Mouse (Mus musculus) C2C12 (cell line): ENCODE data around the gene Dpyd. TPM values are rescaled to one million over a fixed set of nuclear protein-coding genes. Genes with fewer than 3 reads are reported as not detected.

Experiments used
- H3K27me3 ChIP-seq: one replicate; pipeline ENCODE4 v1.6.1; 2011; ENCODE audit not compliant: control insufficient read depth, insufficient read depth, insufficient read length
- H3K36me3 ChIP-seq: one replicate; pipeline ENCODE4 v1.6.1; 2011; ENCODE audit not compliant: control insufficient read depth, insufficient read depth
- H3K4me3 ChIP-seq: one replicate; pipeline ENCODE4 v1.5.1; 2011; ENCODE audit warnings: mild to moderate bottlenecking, control low read depth; ENCODE audit not compliant: poor library complexity, insufficient read depth, severe bottlenecking
- H3K79me2 ChIP-seq: one replicate; pipeline ENCODE4 v1.6.1; 2011; ENCODE audit not compliant: control insufficient read depth, insufficient read depth
- H3K79me3 ChIP-seq: one replicate; pipeline ENCODE4 v1.6.1; 2011; ENCODE audit warnings: low read depth, control low read depth
- H3ac ChIP-seq: one replicate; pipeline ENCODE3; 2011; ENCODE audit warnings: low read depth; ENCODE audit not compliant: control insufficient read depth, insufficient read length
- CEBPB ChIP-seq: IDR thresholded peaks from one replicate; pipeline ENCODE4 v1.6.1; 2011; ENCODE audit warnings: low read depth, mild to moderate bottlenecking, control low read depth, moderate library complexity
- CTCF ChIP-seq: IDR thresholded peaks from one replicate; pipeline ENCODE4 v1.5.1; 2011; ENCODE audit not compliant: control insufficient read depth, insufficient read depth, insufficient read length
- FOSL1 ChIP-seq: IDR thresholded peaks from one replicate; pipeline ENCODE4 v1.8.0; 2011; ENCODE audit warnings: mild to moderate bottlenecking, low read length; ENCODE audit not compliant: poor library complexity, insufficient read depth, severe bottlenecking
- MAX ChIP-seq: IDR thresholded peaks from one replicate; pipeline ENCODE4 v1.6.1; 2011; ENCODE audit warnings: mild to moderate bottlenecking, control low read depth
- MYOD1 ChIP-seq: IDR thresholded peaks from one replicate; pipeline ENCODE4 v1.6.1; 2011; ENCODE audit warnings: low read depth; ENCODE audit not compliant: control insufficient read depth, insufficient read length
- MYOG ChIP-seq: IDR thresholded peaks from one replicate; pipeline ENCODE4 v1.6.1; 2011; ENCODE audit not compliant: control insufficient read depth, insufficient read length; ENCODE audit errors: extremely low read depth
- USF1 ChIP-seq: IDR thresholded peaks from one replicate; pipeline ENCODE4 v1.6.1; 2011; ENCODE audit warnings: low read depth, mild to moderate bottlenecking, control low read depth, moderate library complexity
- polyA plus RNA-seq: library from polyadenylated mRNA; unstranded; fragments of >200 nt; fragmentation: generic; extraction: Trizol; gene quantifications from one replicate; pipeline ENCODE4 v1.2.1, GENCODE M21; 2012; ENCODE audit warnings: missing spikeins

The Dpyd gene
- polyA plus RNA-seq, 1 experiment: 0.60 TPM

DNA sequence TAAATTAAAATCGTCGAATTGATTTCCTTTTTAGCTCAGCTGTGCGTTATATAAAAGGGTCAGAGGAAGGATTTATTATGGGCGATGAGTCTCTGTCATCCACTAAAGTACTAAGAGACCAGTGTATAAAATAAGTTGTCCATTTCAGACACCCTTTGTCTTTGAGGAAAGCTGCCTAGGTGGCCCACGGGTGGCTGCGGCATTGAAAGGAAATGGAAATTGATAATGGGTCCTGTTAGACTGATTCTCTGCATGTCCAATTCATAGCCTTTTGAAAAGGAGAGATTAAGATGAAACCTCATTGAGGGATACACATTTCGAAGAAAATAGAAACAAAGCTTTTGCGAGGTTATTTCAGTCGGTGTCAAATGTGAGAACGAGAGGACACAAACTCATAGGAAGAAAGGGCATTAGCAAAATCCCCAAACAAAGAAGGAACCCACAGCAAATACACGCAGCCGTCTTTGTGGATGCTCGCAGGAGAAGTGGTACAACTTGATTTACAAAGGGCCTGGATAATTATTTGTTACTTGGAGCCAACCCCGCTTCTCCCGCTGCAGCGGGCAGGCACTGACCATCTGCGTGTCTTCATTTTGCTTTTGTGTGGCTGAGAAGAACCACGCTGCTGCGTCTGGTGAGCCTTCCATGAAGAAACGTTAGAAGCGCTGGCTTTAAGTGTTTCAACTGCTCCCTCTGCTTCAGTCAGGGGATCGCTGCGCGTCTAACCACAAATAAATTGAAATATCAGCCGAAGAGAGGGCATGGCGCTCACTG is 825.6 kb downstream of the Dpyd start:
- H3K27me3 ChIP-seq: no peaks in the 10 kb centered on the region
- no peaks in the 10 kb centered on the region for H3K79me3 ChIP-seq
- TF ChIP-seq MYOG: no peak
- TF ChIP-seq MYOD1: no peak
- TF ChIP-seq USF1: no peak
- TF ChIP-seq CEBPB: no peak
- TF ChIP-seq MAX: no peak
- no peak for TF ChIP-seq CTCF
- TF ChIP-seq FOSL1: no peak
- H3ac ChIP-seq: no peak overlapping the region
- H3K4me3 ChIP-seq: no peak overlapping the region
- no peaks in the 10 kb centered on the region for H3K79me2 ChIP-seq
- H3K36me3 ChIP-seq: no peaks in the 10 kb centered on the region

DNA sequence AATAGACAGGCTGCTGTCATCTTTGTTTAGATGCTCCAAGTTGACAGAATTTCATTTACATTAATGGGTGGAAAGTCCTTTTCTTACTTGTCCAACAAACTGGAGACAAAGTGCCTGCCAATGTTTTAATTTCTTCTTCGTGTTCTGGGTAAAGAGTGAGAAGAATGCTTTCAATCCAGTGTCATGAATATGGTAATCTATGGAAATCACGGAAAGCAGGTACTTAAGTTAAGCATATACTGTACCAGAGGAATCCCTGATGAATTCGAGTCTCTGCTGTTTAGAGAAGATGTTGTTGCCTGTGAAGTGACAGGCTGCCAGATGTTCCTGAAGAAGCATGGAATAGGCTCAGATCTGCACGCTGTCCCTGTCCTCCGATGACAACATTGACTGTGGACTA is 835.3 kb downstream of the Dpyd start:
- no peaks in the 10 kb centered on the region for H3K79me3 ChIP-seq
- H3K79me2 ChIP-seq: no peaks in the 10 kb centered on the region
- no peak overlapping the region for H3ac ChIP-seq
- H3K36me3 ChIP-seq: no peaks in the 10 kb centered on the region
- no peaks in the 10 kb centered on the region for H3K27me3 ChIP-seq
- TF ChIP-seq FOSL1 (no peak), USF1 (no peak), MYOG (no peak), CTCF (no peak), MYOD1 (no peak), MAX (no peak)
- no peak overlapping the region for H3K4me3 ChIP-seq

DNA sequence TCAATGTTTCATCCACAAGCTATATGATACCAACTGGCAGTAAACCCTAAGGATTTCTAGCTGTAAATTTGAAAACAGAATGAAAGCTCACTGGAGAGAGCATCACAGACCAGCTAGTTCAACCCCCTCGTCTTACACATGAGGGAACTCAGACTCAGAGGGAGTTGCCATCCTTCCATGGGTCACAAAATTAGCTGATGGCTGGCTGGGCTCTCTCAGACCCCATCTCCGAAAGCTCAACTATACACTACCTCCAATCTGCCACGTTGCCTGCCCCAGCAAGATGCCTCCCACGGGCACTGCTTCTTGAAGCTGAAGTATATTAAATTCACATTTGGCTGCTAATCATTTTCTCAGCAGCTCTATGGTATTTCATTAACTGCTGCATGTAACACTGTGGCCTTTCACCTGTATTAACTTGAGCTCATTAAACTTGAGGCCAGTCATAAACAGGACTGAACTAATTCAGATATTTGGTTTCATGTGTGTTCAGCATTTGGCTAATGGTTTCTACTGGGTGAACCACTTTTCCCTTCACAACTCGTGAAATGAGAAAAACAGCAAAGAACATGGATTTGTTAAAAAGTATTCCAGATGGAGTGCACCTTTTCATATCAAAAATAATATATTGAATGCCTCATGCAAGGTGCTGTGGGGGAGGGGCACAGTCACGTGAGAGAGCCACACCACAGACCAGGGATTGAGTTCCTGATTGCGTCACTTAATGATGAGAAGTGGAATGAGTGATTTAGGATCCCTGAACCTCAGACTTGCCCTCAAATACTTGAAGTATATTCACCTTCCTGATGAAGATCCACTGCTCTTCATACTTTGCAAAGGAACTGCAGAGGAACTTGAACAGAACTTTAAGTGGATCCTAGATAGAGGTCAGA is 841.2 kb downstream of the Dpyd start:
- H3K79me2 ChIP-seq: no peaks in the 10 kb centered on the region

DNA sequence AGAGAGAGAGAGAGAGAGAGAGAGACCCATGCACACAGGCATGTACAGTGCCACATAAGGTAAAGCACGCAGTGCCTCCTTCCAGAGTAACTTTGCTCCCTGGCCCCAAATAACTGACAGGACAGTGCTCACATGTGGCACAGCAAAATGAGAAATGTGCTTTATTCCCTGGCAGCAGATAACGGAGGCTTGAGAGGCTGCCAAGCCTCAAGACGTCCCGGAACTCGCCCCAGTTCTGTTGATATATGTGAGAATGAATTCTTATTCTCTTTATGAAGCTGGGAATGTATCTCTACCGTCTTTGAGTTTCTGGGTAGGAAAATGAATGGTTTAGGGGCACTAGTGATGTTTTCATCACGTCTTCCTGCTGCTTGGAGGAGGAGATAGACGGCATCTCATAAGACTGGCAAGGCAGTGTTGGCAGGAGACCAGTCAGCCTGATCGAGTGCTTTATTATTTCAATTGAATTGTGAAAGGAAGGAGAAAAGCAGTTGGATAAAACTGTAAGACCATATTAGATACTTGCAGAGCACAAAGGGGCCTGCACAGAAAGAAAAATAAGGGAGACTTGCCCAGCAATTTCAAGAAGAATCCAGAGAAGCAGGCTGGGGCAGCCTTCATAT is 857.3 kb downstream of the Dpyd start:
- TF ChIP-seq MYOG (no peak), MAX (no peak), CEBPB (no peak), USF1 (no peak), CTCF (no peak), FOSL1 (no peak), MYOD1 (no peak)
- Histone ChIP-seq H3ac (no peak overlapping the region), H3K36me3 (no peaks in the 10 kb centered on the region), H3K4me3 (no peak overlapping the region), H3K27me3 (no peaks in the 10 kb centered on the region), H3K79me3 (no peaks in the 10 kb centered on the region), H3K79me2 (no peaks in the 10 kb centered on the region)

More for the DNA sequence above, 841.2 kb downstream of the Dpyd start:
- Histone ChIP-seq H3K79me3 (no peaks in the 10 kb centered on the region), H3K27me3 (no peaks in the 10 kb centered on the region), H3K4me3 (no peak overlapping the region), H3ac (no peak overlapping the region), H3K36me3 (no peaks in the 10 kb centered on the region)
- TF ChIP-seq CEBPB: no peak
- TF ChIP-seq MYOG: no peak
- TF ChIP-seq FOSL1: no peak
- no peak for TF ChIP-seq MYOD1
- TF ChIP-seq MAX: no peak
- no peak for TF ChIP-seq USF1
- no peak for TF ChIP-seq CTCF

DNA sequence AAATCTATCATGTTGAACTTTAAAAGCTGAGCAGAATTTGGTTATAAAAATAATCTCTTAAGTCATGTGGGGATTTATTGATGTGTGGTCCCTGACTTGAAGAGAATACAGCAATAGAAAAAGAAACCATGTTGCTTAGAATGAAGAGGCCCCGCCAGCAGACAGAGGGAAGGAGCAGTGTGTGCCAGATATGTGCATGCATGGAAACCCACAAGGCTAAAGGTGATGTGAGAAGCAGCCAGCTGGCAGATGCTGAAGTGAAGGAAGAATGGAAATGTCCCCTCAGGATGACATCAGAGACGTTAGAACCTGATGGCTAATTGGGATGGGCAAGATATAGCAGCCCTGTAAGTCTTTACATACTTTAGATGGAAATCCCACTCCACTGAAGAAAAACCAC is 857.8 kb downstream of the Dpyd start:
- H3K79me3 ChIP-seq: no peaks in the 10 kb centered on the region
- H3K79me2 ChIP-seq: no peaks in the 10 kb centered on the region
- H3K36me3 ChIP-seq: no peaks in the 10 kb centered on the region
- H3ac ChIP-seq: no peak overlapping the region
- no peak overlapping the region for H3K4me3 ChIP-seq
- TF ChIP-seq MYOD1 (no peak), MAX (no peak)
- no peaks in the 10 kb centered on the region for H3K27me3 ChIP-seq
